Mouse (Mus musculus) ES-Bruce4 (cell line): ENCODE data around the gene Lrch1.

Source experiments
- CTCF ChIP-seq: IDR thresholded peaks from one replicate; pipeline ENCODE4 v1.8.1; 2011; ENCODE audit warnings: low read depth, low read length
- EP300 ChIP-seq: IDR thresholded peaks from 2 replicates; pipeline ENCODE4 v1.6.1; 2011; ENCODE audit warnings: low read depth, low read length; ENCODE audit not compliant: insufficient read depth
- POLR2A ChIP-seq: IDR thresholded peaks from one replicate; pipeline ENCODE4 v1.8.1; 2011; ENCODE audit warnings: low read length; ENCODE audit not compliant: insufficient read depth

GRCm38 (mm10) chr14:74963402-74963764 lies 15.7 kb upstream of the Lrch1 start:
- no peak for TF ChIP-seq EP300
- no peak for TF ChIP-seq CTCF
- TF ChIP-seq POLR2A: no peak
